Mouse (Mus musculus) cortical plate, adult 2 months (tissue): ENCODE results near the gene Jmjd6.

Experiments
- CTCF ChIP-seq: fragments of 200-500 bp; IDR thresholded peaks from 2 replicates; pipeline ENCODE4 v1.5.1; 2011; ENCODE audit warnings: mild to moderate bottlenecking, control low read depth, low read length; ENCODE audit not compliant: insufficient read depth; ENCODE audit errors: extremely low read depth
- POLR2A ChIP-seq: fragments of 200-500 bp; IDR thresholded peaks from 2 replicates; pipeline ENCODE4 v1.6.1; 2011; ENCODE audit warnings: mild to moderate bottlenecking, low read length, control low read depth; ENCODE audit not compliant: insufficient read depth; ENCODE audit errors: extremely low read depth

DNA sequence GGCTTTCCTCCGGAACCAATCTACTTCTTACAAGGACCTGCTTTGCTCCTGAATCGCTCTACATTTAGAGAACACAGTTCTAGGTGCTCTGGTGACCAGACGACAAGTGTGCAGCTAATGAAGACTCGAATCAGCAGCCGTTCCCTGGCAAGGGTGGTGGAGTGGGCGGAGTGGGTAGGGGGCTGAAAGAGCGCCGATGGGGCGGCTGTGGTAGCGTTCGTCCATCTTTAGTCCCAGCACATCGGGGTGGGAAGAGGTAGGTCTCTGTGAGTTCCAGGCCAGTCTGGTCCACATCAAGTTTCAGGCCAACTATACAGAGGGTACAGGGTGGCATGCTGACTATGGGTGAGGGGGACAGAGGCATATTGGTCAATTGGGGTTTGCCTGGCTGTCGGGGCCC lies 29.6 kb downstream of the Jmjd6 start:
- TF ChIP-seq POLR2A: no peak
- no peak for TF ChIP-seq CTCF
